Mouse (Mus musculus): ENCODE data around the gene Lemd1. TPM values are rescaled to one million over a fixed set of nuclear protein-coding genes. Genes with fewer than 3 reads are reported as not detected.
"Not testable (repeated sequence)": the region's sequence is repeated elsewhere in the genome, so short reads cannot be mapped to it uniquely, and the experiment has no call there.

Lemd1 gene
- polyA plus RNA-seq, 1 experiment from 2014 or later, result 17.6 TPM

GRCm38 (mm10) chr1:132153086-132153690, 38.0 kb upstream of the Lemd1 start:
- Histone ChIP-seq H3K9me3 (replicated peaks) (no peaks in the 10 kb centered on the region), H3K9ac (replicated peaks) (no peak overlapping the region), H3K27me3 (replicated peaks) (no peaks in the 10 kb centered on the region; the same call in 1 of the 2 replicates), H3K4me3 (replicated peaks) (no peak overlapping the region), H3K27ac (replicated peaks) (no peak overlapping the region), H3K4me2 (no peak overlapping the region), H3K4me1 (peaks cover 8% of the 10 kb centered on the region), H3K36me3 (no peaks in the 10 kb centered on the region)
- WGBS, result 32% methylated on average over 15 of the region's 15 CpGs
- ATAC-seq (ENCODE audit: low FRiP score), result no peak

GRCm38 (mm10) chr1:132153691-132154090, 37.5 kb upstream of the Lemd1 start:
- Histone ChIP-seq H3K9me3 (replicated peaks) (no peaks in the 10 kb centered on the region), H3K4me1 (peaks cover 13% of the 10 kb centered on the region), H3K4me3 (replicated peaks) (no peak overlapping the region), H3K9ac (replicated peaks) (no peak overlapping the region), H3K4me2 (no peak overlapping the region), H3K27me3 (replicated peaks) (peaks cover under 1% of the 10 kb centered on the region), H3K27ac (replicated peaks) (no peak overlapping the region), H3K36me3 (no peaks in the 10 kb centered on the region)
- WGBS, result 26% methylated on average over 8 of the region's 8 CpGs
- ATAC-seq (ENCODE audit: low FRiP score), result no peak

GRCm38 (mm10) chr1:132155737-132156136, 35.5 kb upstream of the Lemd1 start:
- Histone ChIP-seq H3K36me3 (no peaks in the 10 kb centered on the region), H3K4me3 (replicated peaks) (no peak overlapping the region), H3K27me3 (replicated peaks) (peaks cover 6% of the 10 kb centered on the region), H3K27ac (replicated peaks) (no peak overlapping the region), H3K9ac (replicated peaks) (no peak overlapping the region), H3K9me3 (replicated peaks) (no peaks in the 10 kb centered on the region), H3K4me2 (no peak overlapping the region), H3K4me1 (peaks cover 31% of the 10 kb centered on the region)
- 11% methylated on average over 6 of the region's 6 CpGs for WGBS
- ATAC-seq (ENCODE audit: low FRiP score), result no peak

- peaks cover 31% of the 10 kb centered on the region for H3K4me1 ChIP-seq
- H3K27me3 ChIP-seq (replicated peaks), result peaks cover 6% of the 10 kb centered on the region
- WGBS, result 20% methylated on average over 14 of the region's 14 CpGs
- H3K4me2 ChIP-seq, result peak overlapping the region; percentile 43
- H3K36me3 ChIP-seq, result no peaks in the 10 kb centered on the region
- no peak overlapping the region for H3K27ac ChIP-seq (replicated peaks)
- no peak overlapping the region for H3K4me3 ChIP-seq (replicated peaks)
- no peaks in the 10 kb centered on the region for H3K9me3 ChIP-seq (replicated peaks)
- H3K9ac ChIP-seq (replicated peaks), result 0 out of 2 replicates have a peak overlapping the region, but pooled peaks have one; percentile 26
- ATAC-seq (ENCODE audit: low FRiP score), result peak; percentile 78
These were observed 34.0 kb upstream of the Lemd1 start for GRCm38 (mm10) chr1:132157016-132157781.

- H3K4me1 ChIP-seq, result peaks cover 31% of the 10 kb centered on the region
- H3K9me3 ChIP-seq (replicated peaks), result no peaks in the 10 kb centered on the region
- WGBS, result 18% methylated on average over 7 of the region's 7 CpGs
- no peak overlapping the region for H3K27ac ChIP-seq (replicated peaks)
- peak overlapping the region; percentile 43 for H3K4me2 ChIP-seq
- 0 out of 2 replicates have a peak overlapping the region, but pooled peaks have one; percentile 26 for H3K9ac ChIP-seq (replicated peaks)
- no peaks in the 10 kb centered on the region for H3K36me3 ChIP-seq
- peaks cover 6% of the 10 kb centered on the region for H3K27me3 ChIP-seq (replicated peaks)
- H3K4me3 ChIP-seq (replicated peaks), result no peak overlapping the region
- peak; percentile 45 for ATAC-seq (ENCODE audit: low FRiP score)
These were observed 33.4 kb upstream of the Lemd1 start for GRCm38 (mm10) chr1:132157808-132158207.

GRCm38 (mm10) chr1:132158741-132159140, 32.5 kb upstream of the Lemd1 start:
- H3K27ac ChIP-seq (replicated peaks), result no peak overlapping the region
- H3K36me3 ChIP-seq, result no peaks in the 10 kb centered on the region
- H3K4me1 ChIP-seq, result peaks cover 31% of the 10 kb centered on the region
- no peaks in the 10 kb centered on the region for H3K9me3 ChIP-seq (replicated peaks)
- no peak overlapping the region for H3K4me3 ChIP-seq (replicated peaks)
- peaks cover 6% of the 10 kb centered on the region for H3K27me3 ChIP-seq (replicated peaks)
- no peak overlapping the region for H3K9ac ChIP-seq (replicated peaks)
- H3K4me2 ChIP-seq, result no peak overlapping the region
- 11% methylated on average over 2 of the region's 2 CpGs for WGBS
- ATAC-seq (ENCODE audit: low FRiP score), result no peak

- no peak for ATAC-seq (ENCODE audit: low FRiP score)
- peaks cover 36% of the 10 kb centered on the region for H3K4me1 ChIP-seq
- peaks cover 9% of the 10 kb centered on the region for H3K27me3 ChIP-seq (replicated peaks)
- H3K9ac ChIP-seq (replicated peaks), result no peak overlapping the region
- no peak overlapping the region for H3K4me3 ChIP-seq (replicated peaks)
- 52% methylated on average over 4 of the region's 4 CpGs for WGBS
- H3K4me2 ChIP-seq, result no peak overlapping the region
- H3K36me3 ChIP-seq, result no peaks in the 10 kb centered on the region
- H3K9me3 ChIP-seq (replicated peaks), result no peaks in the 10 kb centered on the region
- no peak overlapping the region for H3K27ac ChIP-seq (replicated peaks)
These were observed 31.6 kb upstream of the Lemd1 start for GRCm38 (mm10) chr1:132159681-132160080.

GRCm38 (mm10) chr1:132161211-132161880, 29.9 kb upstream of the Lemd1 start:
- Histone ChIP-seq H3K27me3 (replicated peaks) (peaks cover 9% of the 10 kb centered on the region), H3K4me1 (peaks cover 42% of the 10 kb centered on the region), H3K9me3 (replicated peaks) (no peaks in the 10 kb centered on the region), H3K27ac (replicated peaks) (no peak overlapping the region), H3K36me3 (no peaks in the 10 kb centered on the region), H3K9ac (replicated peaks) (no peak overlapping the region), H3K4me3 (replicated peaks) (no peak overlapping the region), H3K4me2 (no peak overlapping the region)
- no peak for ATAC-seq (ENCODE audit: low FRiP score)
- WGBS, result 65% methylated on average over 7 of the region's 7 CpGs

- H3K9me3 ChIP-seq (replicated peaks); H3K4me3 ChIP-seq (replicated peaks); H3K4me2 ChIP-seq; H3K9ac ChIP-seq (replicated peaks); H3K27me3 ChIP-seq (replicated peaks); ATAC-seq (ENCODE audit: low FRiP score); H3K27ac ChIP-seq (replicated peaks); H3K36me3 ChIP-seq: not testable (repeated sequence)
- 64% methylated on average over 9 of the region's 9 CpGs for WGBS
- H3K4me1 ChIP-seq, result peaks cover 41% of the 10 kb centered on the region
These were observed 28.6 kb upstream of the Lemd1 start for GRCm38 (mm10) chr1:132162618-132163017.

GRCm38 (mm10) chr1:132164780-132165518, 26.3 kb upstream of the Lemd1 start:
- ATAC-seq (ENCODE audit: low FRiP score), result peak; percentile 69
- H3K27ac ChIP-seq (replicated peaks), result no peak overlapping the region

GRCm38 (mm10) chr1:132165859-132166258, 25.4 kb upstream of the Lemd1 start:
- H3K27ac ChIP-seq (replicated peaks), result no peak overlapping the region
- peaks cover 32% of the 10 kb centered on the region for H3K4me1 ChIP-seq
- H3K27me3 ChIP-seq (replicated peaks), result 0 out of 2 replicates have a peak, but pooled peaks cover 3% of the 10 kb centered on the region
- no peak for ATAC-seq (ENCODE audit: low FRiP score)
- H3K36me3 ChIP-seq, result no peaks in the 10 kb centered on the region
- H3K9ac ChIP-seq (replicated peaks), result no peak overlapping the region
- no peaks in the 10 kb centered on the region for H3K9me3 ChIP-seq (replicated peaks)
- no peak overlapping the region for H3K4me2 ChIP-seq
- WGBS, result 71% methylated on average over 3 of the region's 3 CpGs
- no peak overlapping the region for H3K4me3 ChIP-seq (replicated peaks)

More at GRCm38 (mm10) chr1:132164780-132165518, 26.3 kb upstream of the Lemd1 start:
- Histone ChIP-seq H3K27me3 (replicated peaks) (0 out of 2 replicates have a peak, but pooled peaks cover 3% of the 10 kb centered on the region), H3K9ac (replicated peaks) (no peak overlapping the region), H3K4me1 (peaks cover 33% of the 10 kb centered on the region), H3K4me3 (replicated peaks) (no peak overlapping the region), H3K4me2 (no peak overlapping the region), H3K36me3 (no peaks in the 10 kb centered on the region), H3K9me3 (replicated peaks) (no peaks in the 10 kb centered on the region)
- WGBS, result 15% methylated on average over 13 of the region's 13 CpGs
